Mouse (Mus musculus) c-Kit-positive CD71-positive TER-119-positive erythroid progenitor cells, embryonic 14.5 days (primary cell): ENCODE results near the gene Gpr171.
A peak's percentile ranks its signal among the peaks of the same experiment; 100 is the strongest.
"Not testable (repeated sequence)": the region's sequence is repeated elsewhere in the genome, so short reads cannot be mapped to it uniquely, and the experiment has no call there.

Experiments
- DNase-seq: peaks from one replicate; pipeline ENCODE4 v3.0.0-alpha.2; 2013; ENCODE audit warnings: low spot score

Gene Gpr171

GRCm38 (mm10) chr3:59113973-59114517, 12.4 kb upstream of the Gpr171 start:
- DNase-seq: no peak

- not testable (repeated sequence) for DNase-seq
These were observed 11.7 kb upstream of the Gpr171 start for GRCm38 (mm10) chr3:59113291-59113690.

- no peak for DNase-seq
These were observed 10.3 kb upstream of the Gpr171 start for GRCm38 (mm10) chr3:59111944-59112343.

- DNase-seq: not testable (repeated sequence)
These were observed 8.2 kb upstream of the Gpr171 start for GRCm38 (mm10) chr3:59109834-59110233.

- no peak for DNase-seq
These were observed 5.8 kb upstream of the Gpr171 start for GRCm38 (mm10) chr3:59107439-59107838.

GRCm38 (mm10) chr3:59104462-59104861, 2.8 kb upstream of the Gpr171 start:
- DNase-seq: no peak

GRCm38 (mm10) chr3:59102146-59102545, 525 bp upstream of the Gpr171 start:
- DNase-seq: no peak

GRCm38 (mm10) chr3:59098540-59098939, 3.1 kb downstream of the Gpr171 start:
- DNase-seq: no peak

GRCm38 (mm10) chr3:59097421-59097820, 4.2 kb downstream of the Gpr171 start:
- DNase-seq: no peak

GRCm38 (mm10) chr3:59092702-59093101, 8.9 kb downstream of the Gpr171 start:
- DNase-seq: no peak

GRCm38 (mm10) chr3:59080919-59081318, 20.7 kb downstream of the Gpr171 start:
- DNase-seq: no peak

- no peak for DNase-seq
These were observed 21.2 kb downstream of the Gpr171 start for GRCm38 (mm10) chr3:59080293-59080916.

GRCm38 (mm10) chr3:59079327-59079726, 22.3 kb downstream of the Gpr171 start:
- peak; percentile 70 for DNase-seq

GRCm38 (mm10) chr3:59078585-59078984, 23.0 kb downstream of the Gpr171 start:
- DNase-seq: no peak

GRCm38 (mm10) chr3:59077278-59077677, 24.3 kb downstream of the Gpr171 start:
- no peak for DNase-seq

- not testable (repeated sequence) for DNase-seq
These were observed 32.5 kb downstream of the Gpr171 start for GRCm38 (mm10) chr3:59069071-59069470.

GRCm38 (mm10) chr3:59066558-59067294, 34.9 kb downstream of the Gpr171 start:
- no peak for DNase-seq

GRCm38 (mm10) chr3:59065937-59066336, 35.7 kb downstream of the Gpr171 start:
- no peak for DNase-seq

- DNase-seq: no peak
These were observed 38.2 kb downstream of the Gpr171 start for GRCm38 (mm10) chr3:59063431-59063830.

GRCm38 (mm10) chr3:59062141-59062540, 39.5 kb downstream of the Gpr171 start:
- no peak for DNase-seq

GRCm38 (mm10) chr3:59060131-59060530, 41.5 kb downstream of the Gpr171 start:
- no peak for DNase-seq

- peak; percentile 85 for DNase-seq
These were observed 42.5 kb downstream of the Gpr171 start for GRCm38 (mm10) chr3:59059022-59059541.
